Mouse (Mus musculus) limb, embryonic 11.5 days (tissue): ENCODE measurements around the gene Lmbrd1. TPM values are rescaled to one million over a fixed set of nuclear protein-coding genes. Genes with fewer than 3 reads are reported as not detected.
A peak's percentile ranks its signal among the peaks of the same experiment; 100 is the strongest.

ENCODE experiments used
- ATAC-seq: fragments of 200-750 bp; cut with Nextera tagmentation; 2 replicates; pipeline ENCODE4 v1.8.0; 2017; ENCODE audit warnings: low read depth; ENCODE audit not compliant: insufficient number of reproducible peaks, low FRiP score, low TSS enrichment
- DNase-seq: peaks from one replicate; pipeline ENCODE4 v3.0.0-alpha.2; 2015; ENCODE audit warnings: low spot score
- H3K27ac ChIP-seq: fragments of 300-500 bp; sonication (generic); replicated peaks from 2 replicates; pipeline ENCODE4 v1.5.1; 2014; ENCODE audit warnings: low read depth, mild to moderate bottlenecking, low read length
- H3K27me3 ChIP-seq: fragments of 300-500 bp; sonication (generic); 2 replicates; pipeline ENCODE4 v1.6.1; 2014; ENCODE audit warnings: mild to moderate bottlenecking, low read length, mixed read lengths; ENCODE audit not compliant: control insufficient read depth, insufficient read depth
- H3K36me3 ChIP-seq: fragments of 300-500 bp; sonication (generic); 2 replicates; pipeline ENCODE4 v1.6.1; 2014; ENCODE audit warnings: mild to moderate bottlenecking, low read length, moderate library complexity, mixed read lengths; ENCODE audit not compliant: control insufficient read depth, insufficient read depth
- H3K4me1 ChIP-seq: fragments of 300-500 bp; sonication (generic); 2 replicates; pipeline ENCODE4 v1.6.1; 2014; ENCODE audit warnings: low read length, mixed read lengths; ENCODE audit not compliant: control insufficient read depth, insufficient read depth
- H3K4me2 ChIP-seq: fragments of 300-500 bp; sonication (generic); 2 replicates; pipeline ENCODE4 v1.6.1; 2014; ENCODE audit warnings: low read depth, mild to moderate bottlenecking, moderate library complexity; ENCODE audit not compliant: severe bottlenecking
- H3K4me3 ChIP-seq: fragments of 300-500 bp; sonication (generic); 2 replicates; pipeline ENCODE4 v1.5.1; 2014; ENCODE audit warnings: low read depth, low read length
- H3K9ac ChIP-seq: fragments of 300-500 bp; sonication (generic); 2 replicates; pipeline ENCODE4 v1.6.1; 2014; ENCODE audit warnings: mild to moderate bottlenecking, low read length
- H3K9me3 ChIP-seq: fragments of 300-500 bp; sonication (generic); 2 replicates; pipeline ENCODE4 v1.6.1; 2016; ENCODE audit warnings: low read length; ENCODE audit not compliant: control insufficient read depth
- whole genome bisulfite sequencing: fragments of 180-500 bp; shearing (Covaris S2); extraction: QIAGEN DNeasy Blood & Tissue Kit; methylation state at CpG from one replicate; pipeline ENCODE4 v1.1.7; 2014; 5-methylcytosine and 5-hydroxymethylcytosine counted together
- polyA plus RNA-seq: library from polyadenylated mRNA; unstranded; fragments of >200 nt; fragmentation: Nextera tagmentation; extraction: Ambion mirVana; gene quantifications from 2 replicates; pipeline ENCODE4 v1.2.1, GENCODE M21; 2014

Lmbrd1 gene
- polyA plus RNA-seq, 1 experiment from 2014 or later, result 21.2 TPM

GRCm38 (mm10) chr1:24677706-24678105 lies 724 bp upstream of the Lmbrd1 start:
- peak; percentile 3; the same call in 1 of the 2 replicates for ATAC-seq
- Histone ChIP-seq H3K36me3 (no peaks in the 10 kb centered on the region), H3K4me2 (peak overlapping the region; percentile 47), H3K27ac (no peak overlapping the region), H3K9me3 (no peaks in the 10 kb centered on the region), H3K27me3 (no peaks in the 10 kb centered on the region), H3K4me3 (no peak overlapping the region; the same call in 1 of the 2 replicates), H3K9ac (no peak overlapping the region; the same call in 1 of the 2 replicates), H3K4me1 (no peaks in the 10 kb centered on the region)
- WGBS, result 85% methylated on average over 9 of the region's 9 CpGs
- no peak for DNase-seq

GRCm38 (mm10) chr1:24679071-24679470 lies 641 bp downstream of the Lmbrd1 start:
- peak overlapping the region; percentile 74 for H3K4me3 ChIP-seq
- WGBS, result 3% methylated on average over 13 of the region's 13 CpGs
- peak overlapping the region; percentile 76 for H3K9ac ChIP-seq
- H3K36me3 ChIP-seq, result no peaks in the 10 kb centered on the region
- H3K27ac ChIP-seq, result no peak overlapping the region
- H3K4me1 ChIP-seq, result no peaks in the 10 kb centered on the region
- H3K4me2 ChIP-seq, result peak overlapping the region; percentile 47
- H3K9me3 ChIP-seq, result no peaks in the 10 kb centered on the region
- H3K27me3 ChIP-seq, result no peaks in the 10 kb centered on the region
- ATAC-seq (no peak), DNase-seq (peak; percentile 24)

GRCm38 (mm10) chr1:24680991-24681390 lies 2.6 kb downstream of the Lmbrd1 start:
- H3K4me2 ChIP-seq, result no peak overlapping the region
- H3K27me3 ChIP-seq, result no peaks in the 10 kb centered on the region
- no peak overlapping the region for H3K9ac ChIP-seq
- no peaks in the 10 kb centered on the region for H3K4me1 ChIP-seq
- H3K4me3 ChIP-seq, result no peak overlapping the region
- no peak for ATAC-seq
- DNase-seq, result no peak
- 94% methylated on average over 3 of the region's 3 CpGs for WGBS
- no peak overlapping the region for H3K27ac ChIP-seq
- H3K36me3 ChIP-seq, result no peaks in the 10 kb centered on the region
- H3K9me3 ChIP-seq, result no peaks in the 10 kb centered on the region

- no peak for DNase-seq
- H3K36me3 ChIP-seq, result no peaks in the 10 kb centered on the region
- H3K27ac ChIP-seq, result no peak overlapping the region
- no peaks in the 10 kb centered on the region for H3K27me3 ChIP-seq
- ATAC-seq, result no peak
- no peak overlapping the region for H3K4me2 ChIP-seq
- no peaks in the 10 kb centered on the region for H3K4me1 ChIP-seq
- WGBS, result 76% methylated on average over 3 of the region's 3 CpGs
- no peak overlapping the region for H3K4me3 ChIP-seq
- no peak overlapping the region for H3K9ac ChIP-seq
- H3K9me3 ChIP-seq, result no peaks in the 10 kb centered on the region
Observed at GRCm38 (mm10) chr1:24681946-24682345, 3.5 kb downstream of the Lmbrd1 start.

GRCm38 (mm10) chr1:24683947-24684346 lies 5.5 kb downstream of the Lmbrd1 start:
- 92% methylated on average over 1 of the region's 1 CpGs for WGBS
- Histone ChIP-seq H3K27ac (no peak overlapping the region), H3K27me3 (no peaks in the 10 kb centered on the region), H3K4me3 (no peak overlapping the region), H3K4me1 (no peaks in the 10 kb centered on the region), H3K4me2 (no peak overlapping the region), H3K36me3 (no peaks in the 10 kb centered on the region), H3K9me3 (no peaks in the 10 kb centered on the region), H3K9ac (no peak overlapping the region)
- peak; percentile 34 for DNase-seq
- ATAC-seq, result peak; percentile 100

- DNase-seq (no peak), ATAC-seq (no peak)
- Histone ChIP-seq H3K4me1 (no peaks in the 10 kb centered on the region), H3K9me3 (no peaks in the 10 kb centered on the region), H3K27me3 (no peaks in the 10 kb centered on the region), H3K36me3 (no peaks in the 10 kb centered on the region), H3K27ac (no peak overlapping the region), H3K4me2 (no peak overlapping the region), H3K9ac (no peak overlapping the region), H3K4me3 (no peak overlapping the region)
- WGBS, result 96% methylated on average over 7 of the region's 7 CpGs
Observed at GRCm38 (mm10) chr1:24685606-24686005, 7.2 kb downstream of the Lmbrd1 start.

GRCm38 (mm10) chr1:24686235-24687021 lies 8.0 kb downstream of the Lmbrd1 start:
- Histone ChIP-seq H3K36me3 (no peaks in the 10 kb centered on the region), H3K27ac (no peak overlapping the region), H3K9me3 (no peaks in the 10 kb centered on the region), H3K4me3 (no peak overlapping the region), H3K4me1 (no peaks in the 10 kb centered on the region), H3K27me3 (no peaks in the 10 kb centered on the region), H3K4me2 (no peak overlapping the region), H3K9ac (no peak overlapping the region)
- ATAC-seq, result no peak
- DNase-seq, result no peak
- 95% methylated on average over 4 of the region's 4 CpGs for WGBS

- no peaks in the 10 kb centered on the region for H3K9me3 ChIP-seq
- DNase-seq (no peak), ATAC-seq (no peak)
- H3K27ac ChIP-seq, result no peak overlapping the region
- H3K4me2 ChIP-seq, result no peak overlapping the region
- no peak overlapping the region for H3K4me3 ChIP-seq
- no peaks in the 10 kb centered on the region for H3K27me3 ChIP-seq
- H3K9ac ChIP-seq, result no peak overlapping the region
- H3K36me3 ChIP-seq, result no peaks in the 10 kb centered on the region; the same call in 1 of the 2 replicates
- no peaks in the 10 kb centered on the region for H3K4me1 ChIP-seq
- WGBS, result 90% methylated on average over 3 of the region's 3 CpGs
Observed at GRCm38 (mm10) chr1:24697677-24698076, 19.2 kb downstream of the Lmbrd1 start.
